Mouse (Mus musculus) lung, postnatal 0 days (tissue): ENCODE results near the gene Gal3st4.
"Not testable (repeated sequence)": the region's sequence is repeated elsewhere in the genome, so short reads cannot be mapped to it uniquely, and the experiment has no call there.

Source experiments
- CTCF ChIP-seq: IDR thresholded peaks from 2 replicates; pipeline ENCODE4 v1.5.1; 2016; ENCODE audit warnings: antibody characterized with exemption, mild to moderate bottlenecking
- EP300 ChIP-seq: IDR thresholded peaks from 2 replicates; pipeline ENCODE4 v1.6.1; 2016; ENCODE audit warnings: antibody characterized with exemption, mild to moderate bottlenecking, control low read depth

DNA sequence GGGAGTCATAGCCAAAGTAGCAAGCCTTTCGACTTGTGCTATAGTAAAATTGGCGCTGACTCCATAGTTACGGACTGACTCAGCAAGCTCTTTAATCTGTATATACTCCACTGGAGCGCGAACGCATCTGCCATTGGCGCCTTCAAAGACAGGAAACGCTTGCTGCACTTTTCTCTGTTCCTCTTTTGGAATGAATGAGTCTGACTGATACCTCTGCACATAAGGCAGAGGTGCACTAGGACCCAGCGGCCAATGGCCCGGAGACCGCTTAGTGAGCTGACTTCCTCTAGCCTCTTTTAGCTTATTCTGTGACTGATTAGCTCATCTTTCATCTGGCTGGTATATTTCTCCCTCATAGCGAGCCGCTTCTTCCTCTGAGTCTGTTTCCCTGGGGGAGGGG, 56.0 kb downstream of the Gal3st4 start:
- TF ChIP-seq CTCF, EP300: not testable (repeated sequence)
